ENCODE assay signal across 24 mouse cellular contexts in genomic region chr9:14931943-14932342, GRCm38 (mm10). TPM values are rescaled to one million over a fixed set of nuclear protein-coding genes. Genes with fewer than 3 reads are reported as not detected.
"Had no signal": no experiment of that assay in that cellular context is flagged by ENCODE, and none has a peak within 500 bp of the region (broad histone marks: within the 10 kb centered on the region; RNA-seq: fewer than 3 reads in every experiment).

No protein-coding gene starts in this region.

- H3K4me1 ChIP-seq: liver, embryonic 13.5 days had no signal

- H3K4me3 ChIP-seq: liver, embryonic 13.5 days had no signal

- H3K36me3 ChIP-seq: liver, embryonic 13.5 days had no signal

- H3K27me3 ChIP-seq: liver, embryonic 13.5 days had no signal

- H3K9ac ChIP-seq: liver, embryonic 13.5 days had no signal

- H3K27ac ChIP-seq: liver, embryonic 13.5 days had no signal

- H3K9me3 ChIP-seq: liver, embryonic 13.5 days had no signal

- DNase-seq: kidney, adult 18-20 months; kidney, adult 9 months; kidney, postnatal 14 days; kidney, postnatal 4 days; liver, embryonic 13.5 days; midbrain, embryonic 14.5 days; thymus, postnatal 25 days had no signal

- H3K4me2 ChIP-seq: liver, embryonic 13.5 days; midbrain, embryonic 11.5 days had no signal

- ATAC-seq: intestine, embryonic 16.5 days; lung, postnatal 0 days had no signal

RNA-seq across cellular contexts. Expression of gene Izumo1r, which starts 28.2 kb away (rescaled TPM):
- total RNA-seq: layer of hippocampus, adult 18-20 months; layer of hippocampus, postnatal 25 days; left cerebral cortex, adult 18-20 months; left cerebral cortex, postnatal 25 days; liver, adult 2 months; megakaryocyte progenitor cell, adult 5-6 weeks; midbrain, postnatal 0 days had no signal
- polyA plus RNA-seq: intestine, embryonic 16.5 days; kidney, embryonic 16.5 days; limb, embryonic 11.5 days; liver, embryonic 13.5 days; liver, embryonic 16.5 days; midbrain, embryonic 11.5 days; midbrain, embryonic 14.5 days; midbrain, postnatal 0 days; neural tube, embryonic 11.5 days; neural tube, embryonic 14.5 days; stomach, embryonic 16.5 days; testis, adult 2 months had no signal
